Mouse (Mus musculus) megakaryocyte, embryonic 14.5 days (primary cell): ENCODE measurements around the gene Armc5. TPM values are rescaled to one million over a fixed set of nuclear protein-coding genes. Genes with fewer than 3 reads are reported as not detected.

Experiments
- H3K27me3 ChIP-seq: replicated peaks from 2 replicates; pipeline ENCODE3; 2012; ENCODE audit warnings: inconsistent platforms
- H3K36me3 ChIP-seq: replicated peaks from 2 replicates; pipeline ENCODE3; 2012; ENCODE audit warnings: low read length, inconsistent platforms, mixed read lengths
- H3K4me1 ChIP-seq: 2 replicates; pipeline ENCODE4 v1.6.1; 2012; ENCODE audit warnings: inconsistent platforms
- H3K4me3 ChIP-seq: replicated peaks from 2 replicates; pipeline ENCODE3; 2012; ENCODE audit warnings: moderate library complexity, mild to moderate bottlenecking, inconsistent platforms
- H3K9me3 ChIP-seq: 2 replicates; pipeline ENCODE4 v1.6.1; 2012; ENCODE audit warnings: inconsistent platforms
- FLI1 ChIP-seq: IDR thresholded peaks from 2 replicates; pipeline ENCODE4 v1.6.1; 2012; ENCODE audit warnings: low read length, inconsistent platforms, mixed read lengths
- GATA1 ChIP-seq: IDR thresholded peaks from 3 replicates; pipeline ENCODE4 v1.6.1; 2012; ENCODE audit warnings: mixed read lengths, low read length, inconsistent platforms, borderline replicate concordance
- polyA plus RNA-seq: library from polyadenylated mRNA; stranded (reverse); fragments of >175 nt; gene quantifications from 2 replicates; pipeline ENCODE4 v1.2.3, GENCODE M21; 2012; ENCODE audit warnings: low replicate concordance; ENCODE audit not compliant: insufficient read depth

Armc5 gene
- polyA plus RNA-seq, result 23.8 and 36.6 TPM in 2 replicates

- H3K4me3 ChIP-seq, result peak within 1 kb of the TSS; percentile 96
- no peak for TF ChIP-seq GATA1
- TF ChIP-seq FLI1, result no peak
- no peaks in the 10 kb centered on the region for H3K9me3 ChIP-seq
- H3K27me3 ChIP-seq, result no peaks in the 10 kb centered on the region
- H3K36me3 ChIP-seq, result peaks cover 38% of the 10 kb centered on the region
- H3K4me1 ChIP-seq, result peaks cover 52% of the 10 kb centered on the region
Measured at GRCm38 (mm10) chr7:128236856-128237592, at the start of gene Armc5. Armc5 (plus strand) TSS chr7:128237342.

- peaks cover 8% of the 10 kb centered on the region; the same call in 1 of the 2 replicates for H3K4me1 ChIP-seq
- no peak for TF ChIP-seq GATA1
- no peak for TF ChIP-seq FLI1
- H3K36me3 ChIP-seq, result no peaks in the 10 kb centered on the region
- no peaks in the 10 kb centered on the region for H3K9me3 ChIP-seq
- H3K4me3 ChIP-seq, result no peak overlapping the region
- H3K27me3 ChIP-seq, result peaks cover 30% of the 10 kb centered on the region
Measured at GRCm38 (mm10) chr7:128201607-128202006, 35.5 kb upstream of the Armc5 start.

- Histone ChIP-seq H3K4me3 (no peak overlapping the region), H3K27me3 (peaks cover 30% of the 10 kb centered on the region), H3K9me3 (no peaks in the 10 kb centered on the region), H3K36me3 (no peaks in the 10 kb centered on the region), H3K4me1 (peaks cover 8% of the 10 kb centered on the region; the same call in 1 of the 2 replicates)
- TF ChIP-seq GATA1, result no peak
- TF ChIP-seq FLI1, result no peak
Measured at GRCm38 (mm10) chr7:128203071-128203470, 34.1 kb upstream of the Armc5 start.

DNA sequence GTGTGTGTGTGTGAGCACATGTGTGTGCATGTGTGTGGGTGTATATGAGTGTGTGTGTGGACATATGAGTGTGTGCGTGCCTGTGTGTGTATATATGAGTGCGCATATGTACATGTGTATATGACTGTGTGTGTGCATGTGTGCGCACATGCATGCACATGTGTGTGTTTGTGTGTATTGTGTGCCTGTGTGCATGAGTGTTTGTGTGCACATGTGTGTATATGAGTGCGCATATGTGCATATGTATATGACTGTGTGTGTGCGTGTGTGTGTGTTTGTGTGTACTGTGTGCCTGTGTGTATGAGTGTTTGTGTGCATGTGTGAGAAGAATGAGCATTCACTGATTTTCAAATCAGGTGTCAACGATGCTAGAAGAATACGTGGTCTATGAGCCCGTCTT is 33.0 kb upstream of the Armc5 start:
- H3K9me3 ChIP-seq, result no peaks in the 10 kb centered on the region
- H3K27me3 ChIP-seq, result peaks cover 23% of the 10 kb centered on the region
- H3K4me1 ChIP-seq, result peaks cover 8% of the 10 kb centered on the region; the same call in 1 of the 2 replicates
- no peak for TF ChIP-seq GATA1
- no peak for TF ChIP-seq FLI1
- no peaks in the 10 kb centered on the region for H3K36me3 ChIP-seq
- H3K4me3 ChIP-seq, result no peak overlapping the region

GRCm38 (mm10) chr7:128205695-128206094 is 31.4 kb upstream of the Armc5 start:
- Histone ChIP-seq H3K4me3 (no peak overlapping the region), H3K27me3 (peaks cover 20% of the 10 kb centered on the region), H3K9me3 (no peaks in the 10 kb centered on the region), H3K4me1 (peaks cover 8% of the 10 kb centered on the region; the same call in 1 of the 2 replicates), H3K36me3 (no peaks in the 10 kb centered on the region)
- TF ChIP-seq GATA1 (no peak), FLI1 (no peak)

DNA sequence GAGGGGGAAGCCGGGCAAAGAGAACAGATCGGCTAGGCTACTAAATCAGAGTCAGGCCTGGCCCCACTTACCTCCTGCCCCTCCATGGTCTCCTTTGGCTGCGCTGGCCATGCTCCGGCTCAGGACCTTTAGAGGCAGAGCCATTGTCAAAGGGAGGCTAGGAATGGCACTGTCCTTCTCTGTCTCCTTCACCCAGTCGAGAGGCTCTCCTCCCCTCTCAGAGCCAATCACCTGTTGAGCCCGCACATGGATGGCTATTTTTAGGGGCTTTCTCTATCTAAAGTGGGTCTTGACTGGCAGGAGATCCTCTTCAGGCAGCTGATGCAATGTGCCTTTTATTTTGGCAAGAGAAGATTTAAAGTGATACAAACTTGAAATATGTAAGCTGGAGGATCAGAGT is 31.0 kb upstream of the Armc5 start, which contains the start of gene Cox6a2:
TSS of gene Cox6a2 (minus strand) at position 236 of the 400 bp plus-strand sequence.
- H3K36me3 ChIP-seq, result no peaks in the 10 kb centered on the region
- peaks cover 20% of the 10 kb centered on the region for H3K27me3 ChIP-seq
- H3K9me3 ChIP-seq, result no peaks in the 10 kb centered on the region
- peaks cover 8% of the 10 kb centered on the region; the same call in 1 of the 2 replicates for H3K4me1 ChIP-seq
- no peak within 1 kb of the TSS for H3K4me3 ChIP-seq
- TF ChIP-seq FLI1, result no peak
- no peak for TF ChIP-seq GATA1

GRCm38 (mm10) chr7:128208187-128208586 is 29.0 kb upstream of the Armc5 start:
- H3K4me3 ChIP-seq, result no peak overlapping the region
- no peak for TF ChIP-seq GATA1
- TF ChIP-seq FLI1, result no peak

GRCm38 (mm10) chr7:128209826-128210225 is 27.3 kb upstream of the Armc5 start:
- peaks cover 7% of the 10 kb centered on the region; the same call in 1 of the 2 replicates for H3K4me1 ChIP-seq
- no peaks in the 10 kb centered on the region for H3K9me3 ChIP-seq
- TF ChIP-seq FLI1, result no peak
- no peak for TF ChIP-seq GATA1
- H3K4me3 ChIP-seq, result no peak overlapping the region
- H3K27me3 ChIP-seq, result peaks cover 13% of the 10 kb centered on the region
- H3K36me3 ChIP-seq, result no peaks in the 10 kb centered on the region

More at GRCm38 (mm10) chr7:128208187-128208586, 29.0 kb upstream of the Armc5 start:
- H3K9me3 ChIP-seq, result no peaks in the 10 kb centered on the region
- peaks cover 11% of the 10 kb centered on the region for H3K27me3 ChIP-seq
- H3K36me3 ChIP-seq, result no peaks in the 10 kb centered on the region
- H3K4me1 ChIP-seq, result peaks cover 8% of the 10 kb centered on the region; the same call in 1 of the 2 replicates

DNA sequence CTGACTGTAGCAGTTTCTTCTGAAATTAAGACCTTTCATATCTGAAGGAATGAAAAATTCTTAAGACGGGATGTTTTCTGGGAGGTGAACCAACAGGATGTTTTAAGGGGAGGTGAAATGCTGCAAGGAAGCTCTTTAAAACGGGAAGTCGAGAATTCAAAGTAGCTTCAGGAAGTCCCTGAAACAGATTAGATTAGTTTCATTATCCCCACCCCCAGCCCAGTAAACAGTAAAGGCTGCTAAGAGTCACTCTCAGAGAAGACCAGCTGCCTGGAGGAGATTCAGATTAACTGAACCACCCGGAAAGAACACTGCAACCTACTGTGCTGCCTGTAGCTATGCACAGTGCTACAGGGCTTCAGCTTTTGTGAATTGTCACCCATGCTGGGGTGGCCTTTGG is 17.2 kb upstream of the Armc5 start:
- Histone ChIP-seq H3K36me3 (no peaks in the 10 kb centered on the region), H3K9me3 (peaks cover 13% of the 10 kb centered on the region), H3K27me3 (peaks cover 3% of the 10 kb centered on the region), H3K4me3 (no peak overlapping the region), H3K4me1 (no peaks in the 10 kb centered on the region; the same call in 1 of the 2 replicates)
- TF ChIP-seq GATA1 (no peak), FLI1 (no peak)

GRCm38 (mm10) chr7:128220936-128221335 is 16.2 kb upstream of the Armc5 start:
- H3K27me3 ChIP-seq, result peaks cover 3% of the 10 kb centered on the region
- no peak overlapping the region for H3K4me3 ChIP-seq
- peaks cover 13% of the 10 kb centered on the region for H3K9me3 ChIP-seq
- TF ChIP-seq GATA1, result no peak
- no peak for TF ChIP-seq FLI1
- no peaks in the 10 kb centered on the region; the same call in 1 of the 2 replicates for H3K4me1 ChIP-seq
- no peaks in the 10 kb centered on the region for H3K36me3 ChIP-seq
